Mouse (Mus musculus) small intestine, adult 2 months (tissue): ENCODE data around the gene Espl1. TPM values are rescaled to one million over a fixed set of nuclear protein-coding genes. Genes with fewer than 3 reads are reported as not detected.

Source experiments
- H3K27ac ChIP-seq: fragments of 200-500 bp; 2 replicates; pipeline ENCODE4 v1.5.1; 2012; ENCODE audit warnings: low read depth, low read length, control low read depth, inconsistent platforms; ENCODE audit not compliant: insufficient read depth
- H3K27me3 ChIP-seq: fragments of 200-500 bp; 2 replicates; pipeline ENCODE4 v1.6.1; 2012; ENCODE audit warnings: mild to moderate bottlenecking, moderate library complexity, low read length, inconsistent platforms; ENCODE audit not compliant: control insufficient read depth, insufficient read depth
- H3K36me3 ChIP-seq: fragments of 200-500 bp; 2 replicates; pipeline ENCODE4 v1.6.1; 2012; ENCODE audit warnings: mild to moderate bottlenecking, low read length, control low read depth, inconsistent platforms; ENCODE audit not compliant: control insufficient read depth, insufficient read depth
- H3K4me1 ChIP-seq: fragments of 200-500 bp; 2 replicates; pipeline ENCODE4 v1.6.1; 2012; ENCODE audit warnings: low read length, inconsistent platforms, mixed read lengths; ENCODE audit not compliant: control insufficient read depth, insufficient read depth, insufficient read length
- H3K4me3 ChIP-seq: fragments of 200-500 bp; 2 replicates; pipeline ENCODE4 v1.5.1; 2012; ENCODE audit warnings: low read depth, mild to moderate bottlenecking, control low read depth, inconsistent platforms, low read length, moderate library complexity
- CTCF ChIP-seq: fragments of 200-500 bp; IDR thresholded peaks from 2 replicates; pipeline ENCODE4 v1.5.1; 2012; ENCODE audit warnings: low read depth, mild to moderate bottlenecking, control low read depth, inconsistent platforms, low read length, moderate library complexity, mixed read lengths; ENCODE audit not compliant: insufficient replicate concordance, insufficient read length; ENCODE audit errors: extremely low read depth
- POLR2A ChIP-seq: fragments of 200-500 bp; IDR thresholded peaks from 2 replicates; pipeline ENCODE4 v1.6.1; 2012; ENCODE audit warnings: low read depth, mild to moderate bottlenecking, control low read depth, inconsistent platforms, low read length, moderate library complexity
- WGBS: fragments of 180-500 bp; shearing (Covaris S2); methylation state at CpG from one replicate; pipeline ENCODE4 v1.1.7; 2018; 5-methylcytosine and 5-hydroxymethylcytosine counted together
- polyA plus RNA-seq: library from polyadenylated mRNA; depleted of rRNA; stranded (reverse); fragments of >200 nt; gene quantifications from 2 replicates; pipeline ENCODE4 v1.2.3, GENCODE M21; 2012; rRNA removed

Gene Espl1
- polyA plus RNA-seq, 1 experiment: 5.8 TPM

GRCm38 (mm10) chr15:102366238-102366637 lies 70.2 kb downstream of the Espl1 start:
- TF ChIP-seq CTCF (no peak), POLR2A (no peak)
- H3K4me1 ChIP-seq: no peaks in the 10 kb centered on the region

GRCm38 (mm10) chr15:102366733-102367344 lies 70.8 kb downstream of the Espl1 start, which contains the start of gene Sp7:
Sp7 (minus strand) TSS chr15:102367182.
- TF ChIP-seq CTCF (no peak), POLR2A (no peak)
- WGBS: 9% methylated on average over 15 of the region's 15 CpGs
- Histone ChIP-seq H3K4me1 (no peaks in the 10 kb centered on the region), H3K4me3 (no peak within 1 kb of the TSS), H3K36me3 (no peaks in the 10 kb centered on the region), H3K27me3 (peaks cover 33% of the 10 kb centered on the region), H3K27ac (no peak within 1 kb of the TSS)

More at GRCm38 (mm10) chr15:102366238-102366637, 70.2 kb downstream of the Espl1 start:
- Histone ChIP-seq H3K27me3 (peaks cover 33% of the 10 kb centered on the region), H3K36me3 (no peaks in the 10 kb centered on the region), H3K27ac (no peak overlapping the region), H3K4me3 (no peak overlapping the region)
- 21% methylated on average over 7 of the region's 7 CpGs for WGBS

GRCm38 (mm10) chr15:102369972-102370371 lies 73.9 kb downstream of the Espl1 start:
- no peak overlapping the region for H3K27ac ChIP-seq
- no peak for TF ChIP-seq POLR2A
- TF ChIP-seq CTCF: no peak
- H3K36me3 ChIP-seq: no peaks in the 10 kb centered on the region
- H3K4me3 ChIP-seq: no peak overlapping the region
- no peaks in the 10 kb centered on the region for H3K4me1 ChIP-seq
- H3K27me3 ChIP-seq: peaks cover 19% of the 10 kb centered on the region
- WGBS: 14% methylated on average over 13 of the region's 13 CpGs

GRCm38 (mm10) chr15:102370727-102371126 lies 74.7 kb downstream of the Espl1 start:
- Histone ChIP-seq H3K4me3 (no peak overlapping the region), H3K27ac (no peak overlapping the region), H3K27me3 (peaks cover 18% of the 10 kb centered on the region), H3K36me3 (no peaks in the 10 kb centered on the region), H3K4me1 (no peaks in the 10 kb centered on the region)
- TF ChIP-seq POLR2A (no peak), CTCF (no peak)
- WGBS: 27% methylated on average over 10 of the region's 10 CpGs

Other genes with a start within 250 kb of the Espl1 start
- 22.7 and 54.7 TPM in 2 replicates for gene Eif4b, start 222.5 kb upstream of the Espl1 start, polyA plus RNA-seq
- gene Tns2, start 195.9 kb upstream of the Espl1 start, polyA plus RNA-seq: 26.4 and 42.5 TPM in 2 replicates
- 22.7 and 48.8 TPM in 2 replicates for gene Spryd3, start 160.0 kb upstream of the Espl1 start, polyA plus RNA-seq
- gene Igfbp6, start 151.9 kb upstream of the Espl1 start, polyA plus RNA-seq: 5.4 and 22.3 TPM in 2 replicates
- 94.1 and 454 TPM in 2 replicates for gene Soat2, start 145.7 kb upstream of the Espl1 start, polyA plus RNA-seq
- 5.7 and 13.4 TPM in 2 replicates for gene Zfp740, start 93.0 kb upstream of the Espl1 start, polyA plus RNA-seq
- gene Csad, start 91.5 kb upstream of the Espl1 start, polyA plus RNA-seq: 12.7 and 21.1 TPM in 2 replicates
- gene Itgb7, start 64.3 kb upstream of the Espl1 start, polyA plus RNA-seq: 16.4 and 23.2 TPM in 2 replicates
- 5.9 and 6.7 TPM in 2 replicates for gene Rarg, start 38.7 kb upstream of the Espl1 start, polyA plus RNA-seq
- not detected in 2 replicates for gene Gm9918, start 25.7 kb upstream of the Espl1 start, polyA plus RNA-seq
- gene Mfsd5, start 16.8 kb upstream of the Espl1 start, polyA plus RNA-seq: 38.0 and 67.0 TPM in 2 replicates
- gene Pfdn5, start 29.9 kb downstream of the Espl1 start, polyA plus RNA-seq: 41.8 and 47.8 TPM in 2 replicates
- 15.9 and 30.0 TPM in 2 replicates for gene Myg1, start 35.4 kb downstream of the Espl1 start, polyA plus RNA-seq
- 10.2 and 20.3 TPM in 2 replicates for gene Aaas, start 54.5 kb downstream of the Espl1 start, polyA plus RNA-seq
- gene Sp7, start 70.9 kb downstream of the Espl1 start, polyA plus RNA-seq: not detected in 2 replicates
- 7.0 and 13.8 TPM in 2 replicates for gene Sp1, start 109.9 kb downstream of the Espl1 start, polyA plus RNA-seq
- 0.18 and 2.7 TPM in 2 replicates for gene Amhr2, start 149.1 kb downstream of the Espl1 start, polyA plus RNA-seq
- 351 and 585 TPM in 2 replicates for gene Prr13, start 162.8 kb downstream of the Espl1 start, polyA plus RNA-seq
- 215 and 442 TPM in 2 replicates for gene Pcbp2, start 174.3 kb downstream of the Espl1 start, polyA plus RNA-seq
- not detected in 2 replicates for gene Gm10337, start 207.5 kb downstream of the Espl1 start, polyA plus RNA-seq
- gene Map3k12, start 220.8 kb downstream of the Espl1 start, polyA plus RNA-seq: 1.4 and 2.1 TPM in 2 replicates
- gene Tarbp2, start 221.9 kb downstream of the Espl1 start, polyA plus RNA-seq: 43.2 and 71.1 TPM in 2 replicates
- gene Npff, start 228.7 kb downstream of the Espl1 start, polyA plus RNA-seq: 2.3 and 2.7 TPM in 2 replicates